Mouse (Mus musculus) heart, embryonic 14.5 days (tissue): ENCODE measurements around the gene Rfx4. TPM values are rescaled to one million over a fixed set of nuclear protein-coding genes. Genes with fewer than 3 reads are reported as not detected.

Experiments
- ATAC-seq: fragments of 200-750 bp; cut with Nextera tagmentation; 2 replicates; pipeline ENCODE4 v1.8.0; 2017; ENCODE audit warnings: low read depth, moderate TSS enrichment; ENCODE audit not compliant: insufficient number of reproducible peaks, insufficient read depth, low FRiP score
- H3K27ac ChIP-seq, 2 experiments: fragments of 200-500 bp in 1 of 2; fragments of 300-500 bp in 1 of 2; sonication (generic) in 1 of 2; replicated peaks in 1 of 2; 2 replicates each; pipeline ENCODE4 v1.5.1; 2012 to 2014; ENCODE audit warnings: low read depth in 2 of 2, low read length in 2 of 2, control low read depth in 1 of 2, mild to moderate bottlenecking in 1 of 2, mixed read lengths in 1 of 2; ENCODE audit not compliant: control insufficient read depth in 1 of 2, insufficient read depth in 1 of 2
- H3K27me3 ChIP-seq: fragments of 300-500 bp; sonication (generic); 2 replicates; pipeline ENCODE4 v1.6.1; 2014; ENCODE audit warnings: mild to moderate bottlenecking, low read length, control low read depth; ENCODE audit not compliant: control insufficient read depth, insufficient read depth
- H3K36me3 ChIP-seq: fragments of 300-500 bp; sonication (generic); 2 replicates; pipeline ENCODE4 v1.6.1; 2014; ENCODE audit warnings: mild to moderate bottlenecking, control low read depth, low read length, mixed read lengths; ENCODE audit not compliant: control insufficient read depth, insufficient read depth
- H3K4me1 ChIP-seq, 2 experiments: fragments of 200-500 bp in 1 of 2; fragments of 300-500 bp in 1 of 2; sonication (generic) in 1 of 2; 2 replicates each; pipeline ENCODE4 v1.6.1; 2012 to 2014; ENCODE audit warnings: low read length in 2 of 2, control low read depth in 1 of 2, mixed read lengths in 1 of 2; ENCODE audit not compliant: control insufficient read depth in 2 of 2, insufficient read depth in 2 of 2
- H3K4me2 ChIP-seq: fragments of 300-500 bp; sonication (generic); 2 replicates; pipeline ENCODE4 v1.6.1; 2014; ENCODE audit warnings: mild to moderate bottlenecking, low read length
- H3K4me3 ChIP-seq, 2 experiments: fragments of 200-500 bp in 1 of 2; fragments of 300-500 bp in 1 of 2; sonication (generic) in 1 of 2; 2 replicates each; pipeline ENCODE4 v1.5.1; 2012 to 2014; ENCODE audit warnings: low read length in 2 of 2, mild to moderate bottlenecking in 2 of 2, control low read depth in 1 of 2, low read depth in 1 of 2, moderate library complexity in 1 of 2; ENCODE audit not compliant: control insufficient read depth in 1 of 2, insufficient read depth in 1 of 2
- H3K9ac ChIP-seq: fragments of 300-500 bp; sonication (generic); 2 replicates; pipeline ENCODE4 v1.6.1; 2014; ENCODE audit warnings: mild to moderate bottlenecking, low read length
- H3K9me3 ChIP-seq: fragments of 300-500 bp; sonication (generic); 2 replicates; pipeline ENCODE4 v1.6.1; 2016; ENCODE audit warnings: low read length, control low read depth; ENCODE audit not compliant: control insufficient read depth
- WGBS: fragments of 180-500 bp; shearing (Covaris S2); extraction: QIAGEN DNeasy Blood & Tissue Kit; methylation state at CpG from one replicate; pipeline ENCODE4 v1.1.7; 2014; 5-methylcytosine and 5-hydroxymethylcytosine counted together
- polyA plus RNA-seq: library from polyadenylated mRNA; unstranded; fragments of >200 nt; fragmentation: Nextera tagmentation; extraction: Ambion mirVana; gene quantifications from 2 replicates; pipeline ENCODE4 v1.2.1, GENCODE M21; 2014

Gene Rfx4
- polyA plus RNA-seq, 1 experiment from 2014 or later, result not detected

- Histone ChIP-seq H3K36me3 (no peaks in the 10 kb centered on the region), H3K4me1 (no peaks in the 10 kb centered on the region), H3K27me3 (no peaks in the 10 kb centered on the region), H3K4me2 (no peak overlapping the region), H3K4me3 (no peak overlapping the region), H3K9me3 (no peaks in the 10 kb centered on the region), H3K9ac (no peak overlapping the region), H3K27ac (no peak overlapping the region)
- ATAC-seq, result no peak
- 74% methylated on average over 2 of the region's 2 CpGs for WGBS
Observed at GRCm38 (mm10) chr10:84882528-84882927, 126.7 kb downstream of the Rfx4 start.

GRCm38 (mm10) chr10:84885341-84885884 lies 129.6 kb downstream of the Rfx4 start:
- no peak overlapping the region for H3K4me3 ChIP-seq

GRCm38 (mm10) chr10:84886221-84886627 lies 130.4 kb downstream of the Rfx4 start:
- H3K36me3 ChIP-seq, result no peaks in the 10 kb centered on the region
- H3K4me2 ChIP-seq, result no peak overlapping the region
- H3K27me3 ChIP-seq, result no peaks in the 10 kb centered on the region; the same call in 1 of the 2 replicates
- WGBS, result 26% methylated on average over 6 of the region's 6 CpGs
- H3K4me1 ChIP-seq, result no peaks in the 10 kb centered on the region; a peak in 1 of 4 replicates
- H3K9ac ChIP-seq, result no peak overlapping the region
- H3K9me3 ChIP-seq, result no peaks in the 10 kb centered on the region
- H3K27ac ChIP-seq, result no peak overlapping the region
- ATAC-seq, result no peak
- H3K4me3 ChIP-seq, result no peak overlapping the region

More at GRCm38 (mm10) chr10:84885341-84885884, 129.6 kb downstream of the Rfx4 start:
- Histone ChIP-seq H3K36me3 (no peaks in the 10 kb centered on the region), H3K4me1 (no peaks in the 10 kb centered on the region; a peak in 1 of 4 replicates), H3K9me3 (no peaks in the 10 kb centered on the region), H3K27me3 (no peaks in the 10 kb centered on the region; the same call in 1 of the 2 replicates), H3K9ac (no peak overlapping the region), H3K27ac (no peak overlapping the region), H3K4me2 (no peak overlapping the region)
- WGBS, result 74% methylated on average over 5 of the region's 5 CpGs
- no peak for ATAC-seq

GRCm38 (mm10) chr10:84886785-84887184 lies 130.9 kb downstream of the Rfx4 start:
- Histone ChIP-seq H3K4me1 (no peaks in the 10 kb centered on the region; a peak in 1 of 4 replicates), H3K27ac (no peak overlapping the region), H3K27me3 (no peaks in the 10 kb centered on the region; the same call in 1 of the 2 replicates), H3K36me3 (no peaks in the 10 kb centered on the region), H3K4me3 (no peak overlapping the region), H3K9me3 (no peaks in the 10 kb centered on the region), H3K9ac (no peak overlapping the region), H3K4me2 (no peak overlapping the region)
- 79% methylated on average over 8 of the region's 8 CpGs for WGBS
- no peak for ATAC-seq

GRCm38 (mm10) chr10:84889096-84889846 lies 133.4 kb downstream of the Rfx4 start:
- Histone ChIP-seq H3K4me1 (no peaks in the 10 kb centered on the region; a peak in 1 of 4 replicates), H3K27me3 (no peaks in the 10 kb centered on the region; the same call in 1 of the 2 replicates), H3K36me3 (no peaks in the 10 kb centered on the region), H3K9me3 (no peaks in the 10 kb centered on the region), H3K4me2 (no peak overlapping the region), H3K4me3 (no peak overlapping the region), H3K9ac (no peak overlapping the region), H3K27ac (no peak overlapping the region)
- ATAC-seq, result no peak
- 49% methylated on average over 4 of the region's 4 CpGs for WGBS

- ATAC-seq, result no peak
- no peaks in the 10 kb centered on the region for H3K9me3 ChIP-seq
- no peaks in the 10 kb centered on the region for H3K27me3 ChIP-seq
- H3K9ac ChIP-seq, result no peak overlapping the region
- H3K4me2 ChIP-seq, result no peak overlapping the region
- H3K4me1 ChIP-seq, result peaks cover 8 to 9% of the 10 kb centered on the region in 2 experiments; a peak in 3 of 4 replicates
- no peaks in the 10 kb centered on the region for H3K36me3 ChIP-seq
- H3K4me3 ChIP-seq, result no peak overlapping the region
- 85% methylated on average over 10 of the region's 10 CpGs for WGBS
- no peak overlapping the region for H3K27ac ChIP-seq
Observed at GRCm38 (mm10) chr10:84895810-84896358, 140.0 kb downstream of the Rfx4 start.

- no peak for ATAC-seq
Observed at GRCm38 (mm10) chr10:84896941-84897930, 141.4 kb downstream of the Rfx4 start.

More at GRCm38 (mm10) chr10:84896941-84897930, 141.4 kb downstream of the Rfx4 start:
- Histone ChIP-seq H3K4me3 (no peak overlapping the region), H3K27me3 (no peaks in the 10 kb centered on the region), H3K9ac (no peak overlapping the region), H3K36me3 (no peaks in the 10 kb centered on the region), H3K4me1 (peaks cover 15 to 17% of the 10 kb centered on the region in 2 experiments; a peak in 3 of 4 replicates), H3K4me2 (no peak overlapping the region), H3K27ac (no peak overlapping the region), H3K9me3 (no peaks in the 10 kb centered on the region)
- 55% methylated on average over 9 of the region's 9 CpGs for WGBS
